Mouse (Mus musculus): ENCODE measurements around the gene Klk1b24.
"Not testable (repeated sequence)": the region's sequence is repeated elsewhere in the genome, so short reads cannot be mapped to it uniquely, and the experiment has no call there.

The Klk1b24 gene

GRCm38 (mm10) chr7:44187936-44188335 lies at the start of gene Klk1b24:
Gene Klk1b24 (plus strand): TSS chr7:44188236.
- not testable (repeated sequence) for DNase-seq

DNA sequence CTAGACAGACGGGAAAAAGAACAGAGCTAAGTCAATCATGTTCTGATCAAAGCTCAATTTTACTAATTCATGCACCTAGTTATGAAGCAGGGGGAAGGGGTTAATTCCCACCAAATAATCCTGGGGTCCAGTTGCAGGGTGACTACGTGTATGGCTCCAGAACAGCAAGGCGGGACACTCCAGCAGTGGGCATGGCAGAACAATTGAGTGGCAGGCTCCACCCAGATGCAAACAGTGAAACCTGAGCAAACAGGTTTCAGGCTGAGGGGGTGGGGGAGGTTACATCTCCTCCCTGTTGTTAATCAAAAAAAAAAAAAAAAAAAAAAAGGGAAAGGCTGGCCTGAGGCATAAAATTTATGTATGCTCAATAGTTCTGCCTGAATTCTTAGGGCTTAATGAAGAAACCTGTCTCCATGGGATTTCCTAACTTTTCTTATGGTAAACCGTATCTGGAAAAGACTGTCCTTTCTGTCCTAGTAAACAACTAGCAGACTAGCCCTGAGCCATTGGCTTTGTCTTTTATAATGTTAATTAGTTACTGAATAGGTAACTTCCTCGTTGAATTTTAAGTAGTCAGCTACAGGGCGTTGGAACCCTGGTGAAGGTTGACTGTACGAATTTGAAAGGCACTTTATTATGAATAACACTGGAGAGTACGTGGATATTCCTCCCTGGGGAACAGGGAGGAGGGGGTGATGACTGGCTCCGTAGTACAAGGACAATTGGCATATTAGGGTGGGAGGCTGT lies 8.6 kb upstream of the Klk1b24 start:
- no peak for DNase-seq

- not testable (repeated sequence) for DNase-seq
Measured at GRCm38 (mm10) chr7:44186516-44186915, 1.5 kb upstream of the Klk1b24 start.

DNA sequence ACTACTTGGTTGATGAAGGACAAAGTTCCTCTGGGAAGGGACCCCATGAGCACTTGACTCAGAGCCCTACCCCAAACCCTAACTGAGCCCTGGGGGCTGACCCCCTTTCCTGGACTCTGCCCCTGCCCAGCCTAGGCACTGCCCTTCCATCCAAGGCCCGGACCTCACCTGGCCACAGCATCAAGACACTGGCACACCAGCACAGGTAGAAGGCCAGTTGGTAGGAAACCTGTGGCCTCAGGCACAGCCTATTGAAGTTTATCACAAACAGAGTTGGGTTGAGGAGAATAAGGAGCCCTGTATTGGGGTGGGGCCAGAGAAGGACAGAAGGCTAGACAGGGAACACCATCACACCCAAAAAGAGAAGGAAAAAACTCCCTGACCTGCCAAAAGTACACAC lies 5.4 kb downstream of the Klk1b24 start:
- not testable (repeated sequence) for DNase-seq

- no peak for DNase-seq
Measured at GRCm38 (mm10) chr7:44197891-44198290, 9.9 kb downstream of the Klk1b24 start, which contains the start of gene Klk1b3. Gene Klk1b3 (plus strand): TSS chr7:44198191.

DNA sequence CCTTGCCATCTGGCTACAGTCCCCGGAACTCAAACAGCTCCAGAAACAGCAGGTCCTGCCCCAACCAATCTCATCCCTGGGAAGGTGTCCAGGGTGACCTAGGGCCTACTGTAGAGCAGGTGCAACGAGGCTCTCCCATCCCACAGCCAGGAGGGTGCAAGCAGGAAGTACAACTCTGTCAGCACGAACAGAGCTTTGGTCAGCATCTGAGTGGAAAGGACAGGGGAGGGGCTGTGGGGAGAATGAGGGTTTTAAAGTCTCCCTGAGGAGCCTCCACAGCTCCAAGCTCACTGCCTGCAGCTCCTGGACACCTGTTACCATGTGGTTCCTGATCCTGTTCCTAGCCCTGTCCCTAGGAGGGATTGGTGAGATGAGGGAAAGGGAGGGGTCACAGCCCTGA lies 19.1 kb downstream of the Klk1b24 start, which contains the start of gene Klk1b4:
TSS of gene Klk1b4 (plus strand) at position 301 of the 400 bp plus-strand sequence.
- not testable (repeated sequence) for DNase-seq

- no peak for DNase-seq
Measured at GRCm38 (mm10) chr7:44208307-44208706, 20.3 kb downstream of the Klk1b24 start.

DNA sequence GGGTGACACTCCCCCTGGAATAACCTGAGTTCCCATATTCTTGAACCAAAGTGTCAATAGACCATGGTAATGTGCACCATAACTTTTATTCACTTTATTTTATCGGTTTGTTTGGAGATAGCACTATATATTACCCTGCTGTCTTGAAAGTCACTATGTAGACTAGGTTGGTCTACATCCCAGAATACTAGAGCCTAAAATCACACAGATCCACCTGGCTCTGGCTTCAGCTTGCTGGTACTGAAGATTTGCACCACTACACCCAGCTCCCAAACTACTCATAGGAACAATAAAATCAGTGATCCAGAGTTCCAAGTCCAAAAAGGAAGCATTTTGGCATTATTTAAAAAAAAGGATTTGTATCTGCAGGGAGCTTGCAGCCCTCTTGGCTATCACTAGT lies 27.6 kb downstream of the Klk1b24 start, which contains the start of gene Klk1b5:
TSS of gene Klk1b5 (plus strand) at position 301 of the 400 bp plus-strand sequence.
- DNase-seq: no peak

DNA sequence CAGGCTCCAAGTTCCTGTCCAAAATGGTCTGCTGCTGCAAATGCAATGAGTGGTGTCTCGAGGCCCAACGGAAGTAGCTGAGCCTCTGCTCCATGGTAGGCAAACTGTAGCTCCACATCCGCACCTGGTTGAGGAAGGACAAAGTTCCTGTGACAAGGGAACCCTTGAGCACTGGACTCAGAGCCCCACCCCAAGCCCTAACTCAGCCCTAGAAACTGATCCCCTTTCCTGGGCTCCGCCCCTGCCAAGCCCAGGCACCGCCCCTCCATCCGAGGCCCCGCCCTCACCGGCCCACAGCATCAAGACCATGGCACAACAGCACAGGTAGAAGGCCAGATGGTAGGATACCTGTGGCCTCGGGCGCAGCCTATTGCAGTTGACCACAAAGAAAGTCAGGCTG lies 33.6 kb downstream of the Klk1b24 start:
- DNase-seq: not testable (repeated sequence)

GRCm38 (mm10) chr7:44222335-44222734 lies 34.3 kb downstream of the Klk1b24 start:
- DNase-seq: not testable (repeated sequence)

GRCm38 (mm10) chr7:44225076-44225475 lies 37.0 kb downstream of the Klk1b24 start, which contains the start of gene Klk1:
Gene Klk1 (plus strand): TSS chr7:44225360.
- DNase-seq: no peak

DNA sequence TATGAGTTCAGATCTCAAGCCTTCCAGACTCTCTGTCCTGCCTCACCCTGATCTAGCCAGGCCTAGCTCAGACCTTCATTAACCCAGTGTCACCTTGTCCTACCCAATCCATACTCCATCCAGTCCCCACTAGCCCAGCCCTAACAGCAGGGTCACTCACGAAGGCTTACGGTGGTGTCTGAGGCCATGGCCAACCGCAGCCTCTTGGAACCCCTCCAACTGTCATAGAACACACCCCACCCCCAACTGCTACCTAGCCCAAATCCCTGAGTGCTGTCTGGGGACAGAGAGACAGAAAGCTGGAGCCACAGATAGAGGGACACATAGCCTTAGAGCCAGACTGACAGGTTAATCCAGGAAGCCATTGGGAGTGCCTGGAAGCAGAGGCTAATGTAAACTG lies 47.9 kb downstream of the Klk1b24 start, which contains the start of gene Gm36864:
TSS of gene Gm36864 (plus strand) at position 269 of the 400 bp plus-strand sequence.
- no peak for DNase-seq

GRCm38 (mm10) chr7:44239913-44240312 lies 51.9 kb downstream of the Klk1b24 start:
- no peak for DNase-seq

DNA sequence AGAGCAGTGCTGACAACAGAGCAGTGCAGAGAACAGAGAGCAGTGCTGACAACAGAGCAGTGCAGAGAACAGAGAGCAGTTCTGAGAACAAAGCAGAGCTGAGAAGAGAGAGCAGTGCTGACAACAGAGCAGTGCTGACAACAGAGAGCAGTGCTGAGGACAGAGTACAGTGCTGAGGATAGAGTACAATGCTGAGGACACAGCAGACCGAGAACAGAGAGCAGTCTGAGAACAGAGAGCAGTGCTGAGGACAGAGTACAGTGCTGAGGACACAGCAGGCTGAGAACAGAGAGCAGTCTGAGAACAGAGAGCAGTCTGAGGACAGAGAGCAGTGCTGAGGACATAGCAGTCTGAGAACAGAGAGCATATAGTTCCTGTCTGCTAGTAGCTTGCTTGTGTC lies 52.7 kb downstream of the Klk1b24 start:
- no peak for DNase-seq

DNA sequence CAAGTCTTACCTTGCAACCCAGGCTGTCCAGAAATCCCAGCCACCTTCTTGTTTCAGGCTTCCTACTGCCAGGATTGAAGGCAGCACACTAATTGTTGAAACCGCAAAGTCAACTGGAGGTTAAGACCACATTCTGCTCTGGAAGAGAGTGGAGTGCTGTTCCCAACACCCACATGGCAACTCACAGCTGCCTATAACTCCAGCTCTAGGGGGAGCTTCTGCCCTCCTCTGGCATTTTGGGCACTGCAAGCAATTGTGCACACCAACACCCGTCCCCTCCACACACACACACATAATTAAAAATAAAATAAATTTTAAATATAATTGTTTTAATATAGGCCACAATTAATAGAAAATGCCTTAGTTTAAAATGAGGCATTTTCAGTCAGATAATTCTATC lies 53.1 kb downstream of the Klk1b24 start:
- DNase-seq: no peak

Measured in lung, postnatal 14 days (tissue).